Comparison of ENCODE assay signal across 26 mouse cellular contexts in genomic region chr9:71940016-71940415, GRCm38 (mm10).
"Had no signal": no experiment of that assay in that cellular context is flagged by ENCODE, and none has a peak within 500 bp of the region (broad histone marks: within the 10 kb centered on the region; RNA-seq: fewer than 3 reads in every experiment).

No protein-coding gene starts in this region.

- H3K4me3 ChIP-seq: heart, adult 2 months; heart, embryonic 13.5 days; heart, embryonic 15.5 days; hindbrain, embryonic 13.5 days; hindbrain, embryonic 15.5 days; kidney, embryonic 15.5 days; left cerebral cortex, adult 2 months; limb, embryonic 10.5 days; limb, embryonic 12.5 days; liver, embryonic 13.5 days had no signal

- H3K4me1 ChIP-seq: heart, embryonic 13.5 days; heart, embryonic 15.5 days; hindbrain, embryonic 15.5 days; kidney, embryonic 15.5 days; limb, embryonic 10.5 days; limb, embryonic 12.5 days had no signal

- H3K9ac ChIP-seq: heart, embryonic 13.5 days; heart, embryonic 15.5 days; hindbrain, embryonic 13.5 days; hindbrain, embryonic 15.5 days; kidney, embryonic 15.5 days; limb, embryonic 12.5 days; liver, embryonic 13.5 days had no signal

- H3K36me3 ChIP-seq: heart, embryonic 15.5 days; hindbrain, embryonic 13.5 days; hindbrain, embryonic 15.5 days; limb, embryonic 12.5 days; liver, embryonic 13.5 days had no signal

- ATAC-seq: inflammation-experienced regulatory T-cells, adult 6 months had no signal

- H3K27ac ChIP-seq: heart, adult 2 months; heart, embryonic 13.5 days; heart, embryonic 15.5 days; hindbrain, embryonic 13.5 days; hindbrain, embryonic 15.5 days; kidney, embryonic 15.5 days; kidney, postnatal 0 days; left cerebral cortex, adult 2 months; limb, embryonic 10.5 days; limb, embryonic 12.5 days; liver, embryonic 13.5 days had no signal

- H3K27me3 ChIP-seq: heart, embryonic 13.5 days; heart, embryonic 15.5 days; hindbrain, embryonic 13.5 days; hindbrain, embryonic 15.5 days; kidney, embryonic 15.5 days; limb, embryonic 12.5 days; liver, embryonic 13.5 days had no signal

- H3K4me2 ChIP-seq: heart, embryonic 11.5 days; heart, embryonic 13.5 days; heart, embryonic 15.5 days; hindbrain, embryonic 13.5 days; hindbrain, embryonic 15.5 days; kidney, embryonic 15.5 days; limb, embryonic 12.5 days; liver, embryonic 11.5 days; liver, embryonic 13.5 days had no signal

- DNase-seq: gastrocnemius, postnatal 14 days; gastrocnemius, postnatal 36 days; heart, adult 11 months; heart, adult 2 months; heart, postnatal 14 days; heart, postnatal 36 days; kidney, adult 11 months; kidney, adult 2 months; kidney, adult 9 months; kidney, postnatal 14 days; kidney, postnatal 36 days; layer of hippocampus, adult 9-11 months; liver; liver, embryonic 13.5 days had no signal

- H3K9me3 ChIP-seq: heart, embryonic 13.5 days; heart, embryonic 15.5 days; hindbrain, embryonic 13.5 days; hindbrain, embryonic 15.5 days; kidney, embryonic 15.5 days; limb, embryonic 10.5 days; limb, embryonic 12.5 days; liver, embryonic 13.5 days had no signal
